Mouse (Mus musculus) midbrain, embryonic 14.5 days (tissue): ENCODE results near the gene Phactr2. TPM values are rescaled to one million over a fixed set of nuclear protein-coding genes. Genes with fewer than 3 reads are reported as not detected.

ENCODE experiments used
- ATAC-seq: fragments of 200-750 bp; cut with Nextera tagmentation; 2 replicates; pipeline ENCODE4 v1.8.0; 2017; ENCODE audit warnings: moderate number of reproducible peaks, moderate library complexity; ENCODE audit not compliant: low FRiP score, low TSS enrichment
- DNase-seq: peaks from one replicate; pipeline ENCODE4 v3.0.0-alpha.2; 2015
- H3K27ac ChIP-seq: fragments of 300-500 bp; sonication (generic); replicated peaks from 2 replicates; pipeline ENCODE4 v1.5.1; 2014; ENCODE audit warnings: mild to moderate bottlenecking, low read depth, low read length, moderate library complexity
- H3K27me3 ChIP-seq: fragments of 300-500 bp; sonication (generic); 2 replicates; pipeline ENCODE4 v1.6.1; 2014; ENCODE audit warnings: low read length, control low read depth, mixed read lengths; ENCODE audit not compliant: control insufficient read depth, insufficient read depth
- H3K36me3 ChIP-seq: fragments of 300-500 bp; sonication (generic); 2 replicates; pipeline ENCODE4 v1.6.1; 2014; ENCODE audit warnings: low read length, control low read depth; ENCODE audit not compliant: control insufficient read depth, insufficient read depth
- H3K4me1 ChIP-seq: fragments of 300-500 bp; sonication (generic); 2 replicates; pipeline ENCODE4 v1.6.1; 2014; ENCODE audit warnings: mild to moderate bottlenecking, antibody characterized with exemption, low read length, control low read depth; ENCODE audit not compliant: control insufficient read depth, insufficient read depth
- H3K4me2 ChIP-seq: fragments of 300-500 bp; sonication (generic); 2 replicates; pipeline ENCODE4 v1.6.1; 2014; ENCODE audit warnings: mild to moderate bottlenecking, low read length, moderate library complexity
- H3K4me3 ChIP-seq: fragments of 300-500 bp; sonication (generic); replicated peaks from 2 replicates; pipeline ENCODE4 v1.5.1; 2014; ENCODE audit warnings: low read depth, low read length
- H3K9ac ChIP-seq: fragments of 300-500 bp; sonication (generic); replicated peaks from 2 replicates; pipeline ENCODE4 v1.6.1; 2014; ENCODE audit warnings: mild to moderate bottlenecking, low read length, moderate library complexity
- H3K9me3 ChIP-seq: fragments of 300-500 bp; sonication (generic); 2 replicates; pipeline ENCODE4 v1.6.1; 2016; ENCODE audit warnings: low read length, control low read depth, mixed read lengths; ENCODE audit not compliant: control insufficient read depth
- WGBS: fragments of 180-500 bp; shearing (Covaris S2); extraction: QIAGEN DNeasy Blood & Tissue Kit; methylation state at CpG from one replicate; pipeline ENCODE4 v1.1.7; 2014; 5-methylcytosine and 5-hydroxymethylcytosine counted together
- polyA plus RNA-seq: library from polyadenylated mRNA; unstranded; fragments of >200 nt; fragmentation: Nextera tagmentation; extraction: Ambion mirVana; gene quantifications from 2 replicates; pipeline ENCODE4 v1.2.1, GENCODE M21; 2014

Phactr2 gene
- polyA plus RNA-seq, 1 experiment from 2014 or later = 6.3 TPM

DNA sequence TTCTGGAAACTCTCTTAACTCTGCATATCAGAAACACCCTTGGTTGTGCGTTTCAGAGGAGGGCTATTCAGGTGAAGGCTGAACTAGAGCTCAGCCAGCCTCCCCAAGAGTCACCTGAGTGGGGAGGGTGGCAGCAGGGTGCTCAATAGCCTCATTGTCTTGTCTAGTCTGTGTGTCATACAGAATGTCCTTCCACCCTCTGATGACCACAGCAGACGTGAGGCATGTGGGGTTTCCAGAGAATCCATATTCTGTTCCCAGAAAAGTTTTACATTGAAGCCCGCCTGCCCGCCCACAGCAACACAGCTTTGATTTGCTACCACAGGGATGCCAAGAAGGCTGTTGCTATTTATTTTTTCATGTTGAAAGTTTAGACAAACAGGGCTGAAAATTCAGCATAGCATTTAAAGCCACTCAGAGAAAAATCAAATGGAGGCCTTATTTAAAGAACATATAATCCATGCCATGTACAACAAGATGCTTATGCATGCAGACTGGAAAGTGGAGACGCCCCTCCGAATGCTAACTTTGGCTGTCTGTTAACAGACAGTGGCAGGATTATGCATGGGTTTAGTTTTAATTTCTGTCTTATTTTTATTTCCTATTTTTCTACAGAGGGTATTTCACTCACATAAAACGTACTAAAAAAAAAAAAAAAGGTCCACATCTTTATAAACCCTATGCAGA, 248.7 kb downstream of the Phactr2 start:
- no peak overlapping the region for H3K9ac ChIP-seq
- H3K4me1 ChIP-seq = no peaks in the 10 kb centered on the region
- H3K27me3 ChIP-seq = no peaks in the 10 kb centered on the region
- no peak overlapping the region for H3K4me2 ChIP-seq
- 88% methylated on average over 7 of the region's 7 CpGs for WGBS
- no peak for ATAC-seq
- DNase-seq = no peak
- H3K36me3 ChIP-seq = no peaks in the 10 kb centered on the region
- no peak overlapping the region for H3K27ac ChIP-seq
- no peak overlapping the region for H3K4me3 ChIP-seq
- H3K9me3 ChIP-seq = no peaks in the 10 kb centered on the region

GRCm38 (mm10) chr10:13222135-13222534, 252.1 kb downstream of the Phactr2 start:
- H3K9ac ChIP-seq = no peak overlapping the region
- H3K9me3 ChIP-seq = no peaks in the 10 kb centered on the region
- H3K27ac ChIP-seq = no peak overlapping the region
- no peaks in the 10 kb centered on the region for H3K27me3 ChIP-seq
- DNase-seq = no peak
- H3K4me2 ChIP-seq = no peak overlapping the region
- no peaks in the 10 kb centered on the region for H3K36me3 ChIP-seq
- 90% methylated on average over 3 of the region's 3 CpGs for WGBS
- no peak for ATAC-seq
- H3K4me1 ChIP-seq = no peaks in the 10 kb centered on the region
- no peak overlapping the region for H3K4me3 ChIP-seq

DNA sequence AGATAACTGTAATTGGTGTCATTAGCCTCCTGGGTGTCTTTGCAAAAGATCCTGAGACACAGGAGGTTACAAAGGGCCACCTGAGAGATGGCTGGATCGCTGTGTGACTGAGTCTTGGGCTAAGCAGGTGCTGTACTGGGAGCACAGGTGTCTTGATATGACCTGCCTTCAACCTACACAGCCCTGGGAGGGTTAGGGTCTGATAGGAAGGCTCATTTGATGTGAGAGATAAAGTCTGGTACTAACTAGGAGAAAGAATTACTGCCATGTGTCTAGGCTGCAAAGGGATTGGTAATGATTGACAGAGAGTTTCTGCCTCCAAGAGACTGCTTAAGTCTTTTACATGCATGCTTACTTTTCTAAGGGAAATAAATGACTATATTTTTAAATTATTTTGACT, 254.2 kb downstream of the Phactr2 start:
- H3K4me3 ChIP-seq = no peak overlapping the region
- H3K9me3 ChIP-seq = no peaks in the 10 kb centered on the region
- DNase-seq = no peak
- no peaks in the 10 kb centered on the region for H3K27me3 ChIP-seq
- H3K27ac ChIP-seq = no peak overlapping the region
- no peaks in the 10 kb centered on the region for H3K36me3 ChIP-seq
- WGBS = 82% methylated on average over 1 of the region's 1 CpGs
- H3K4me2 ChIP-seq = no peak overlapping the region
- ATAC-seq = no peak
- H3K4me1 ChIP-seq = no peaks in the 10 kb centered on the region
- H3K9ac ChIP-seq = no peak overlapping the region

DNA sequence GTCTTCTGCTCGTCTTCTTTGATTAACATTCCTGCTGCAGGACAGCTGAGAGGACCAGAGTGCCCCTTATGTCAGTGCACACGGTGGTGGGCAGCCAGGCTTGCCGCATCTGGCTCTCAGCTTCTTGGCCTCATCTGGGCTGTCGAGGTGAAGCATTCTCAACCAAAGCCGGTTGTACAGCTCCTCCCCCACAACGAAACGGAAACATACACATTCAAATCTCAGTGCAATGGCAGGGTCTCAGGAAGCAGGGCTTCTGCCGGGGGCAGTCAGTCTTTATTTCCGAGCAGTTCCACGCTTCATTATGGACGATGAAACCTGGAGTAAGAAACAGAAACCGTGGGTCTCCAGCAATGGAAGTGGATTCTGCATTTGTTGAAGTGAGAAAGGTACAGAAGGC, 260.3 kb downstream of the Phactr2 start:
- WGBS = 86% methylated on average over 12 of the region's 12 CpGs
- Histone ChIP-seq H3K27me3 (no peaks in the 10 kb centered on the region), H3K4me1 (no peaks in the 10 kb centered on the region), H3K9ac (no peak overlapping the region), H3K9me3 (no peaks in the 10 kb centered on the region), H3K36me3 (no peaks in the 10 kb centered on the region), H3K4me3 (no peak overlapping the region), H3K27ac (no peak overlapping the region), H3K4me2 (no peak overlapping the region)
- no peak for DNase-seq
- no peak for ATAC-seq

GRCm38 (mm10) chr10:13212829-13213228, 261.4 kb downstream of the Phactr2 start:
- ATAC-seq = no peak
- Histone ChIP-seq H3K4me2 (no peak overlapping the region), H3K4me3 (no peak overlapping the region), H3K9ac (no peak overlapping the region), H3K36me3 (no peaks in the 10 kb centered on the region), H3K9me3 (no peaks in the 10 kb centered on the region), H3K4me1 (no peaks in the 10 kb centered on the region), H3K27ac (no peak overlapping the region), H3K27me3 (no peaks in the 10 kb centered on the region)
- no peak for DNase-seq
- WGBS = 90% methylated on average over 6 of the region's 6 CpGs

GRCm38 (mm10) chr10:13212326-13212725, 261.9 kb downstream of the Phactr2 start:
- ATAC-seq = no peak
- no peak overlapping the region for H3K9ac ChIP-seq
- H3K27ac ChIP-seq = no peak overlapping the region
- no peak for DNase-seq
- no peak overlapping the region for H3K4me2 ChIP-seq
- no peaks in the 10 kb centered on the region for H3K4me1 ChIP-seq
- no peaks in the 10 kb centered on the region for H3K27me3 ChIP-seq
- H3K36me3 ChIP-seq = no peaks in the 10 kb centered on the region
- no peak overlapping the region for H3K4me3 ChIP-seq
- 70% methylated on average over 9 of the region's 9 CpGs for whole genome bisulfite sequencing
- H3K9me3 ChIP-seq = no peaks in the 10 kb centered on the region

DNA sequence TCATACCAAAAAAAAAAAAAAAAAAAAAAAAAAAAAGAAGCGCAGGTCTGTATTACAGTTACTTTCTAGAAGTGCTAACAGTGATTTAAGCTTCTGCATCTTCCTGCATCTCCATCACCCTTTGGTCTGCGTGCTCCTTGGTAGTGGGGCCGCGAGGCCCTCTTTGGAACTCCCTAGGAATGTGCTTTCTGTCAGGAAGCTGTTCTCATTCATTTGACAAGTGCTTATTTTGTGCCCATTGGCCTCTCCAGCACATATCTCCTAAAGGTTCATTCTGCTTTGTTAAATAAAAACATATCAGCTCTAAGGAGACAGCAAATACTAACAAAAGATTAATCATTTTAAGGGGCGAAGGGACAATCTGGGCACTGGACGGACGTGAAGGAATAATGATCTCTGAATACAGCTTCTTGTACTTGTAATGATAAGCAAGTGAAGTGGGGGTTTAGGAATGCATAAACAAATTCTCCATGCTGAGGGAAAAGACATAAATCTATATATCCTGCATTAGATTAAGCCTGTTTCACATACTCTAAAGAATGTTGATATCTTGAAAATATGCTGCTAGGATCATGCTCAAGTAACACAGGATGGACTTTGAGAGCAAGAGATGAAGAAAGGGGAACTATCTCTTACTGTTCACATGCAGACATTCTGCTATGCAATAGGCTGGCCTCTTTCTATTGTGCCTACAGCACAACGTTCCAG, 264.1 kb downstream of the Phactr2 start:
- H3K9ac ChIP-seq = no peak overlapping the region
- no peak overlapping the region for H3K27ac ChIP-seq
- no peaks in the 10 kb centered on the region for H3K4me1 ChIP-seq
- H3K4me3 ChIP-seq = no peak overlapping the region
- 80% methylated on average over 8 of the region's 8 CpGs for WGBS
- ATAC-seq (no peak), DNase-seq (no peak)
- no peaks in the 10 kb centered on the region for H3K27me3 ChIP-seq
- no peak overlapping the region for H3K4me2 ChIP-seq
- H3K36me3 ChIP-seq = no peaks in the 10 kb centered on the region
- H3K9me3 ChIP-seq = no peaks in the 10 kb centered on the region

GRCm38 (mm10) chr10:13209506-13209905, 264.7 kb downstream of the Phactr2 start:
- no peak overlapping the region for H3K9ac ChIP-seq
- H3K4me2 ChIP-seq = no peak overlapping the region
- no peaks in the 10 kb centered on the region for H3K27me3 ChIP-seq
- H3K36me3 ChIP-seq = no peaks in the 10 kb centered on the region
- no peaks in the 10 kb centered on the region for H3K4me1 ChIP-seq
- H3K27ac ChIP-seq = no peak overlapping the region
- DNase-seq = no peak
- H3K4me3 ChIP-seq = no peak overlapping the region
- ATAC-seq = no peak
- no peaks in the 10 kb centered on the region for H3K9me3 ChIP-seq
- 54% methylated on average over 3 of the region's 3 CpGs for WGBS

DNA sequence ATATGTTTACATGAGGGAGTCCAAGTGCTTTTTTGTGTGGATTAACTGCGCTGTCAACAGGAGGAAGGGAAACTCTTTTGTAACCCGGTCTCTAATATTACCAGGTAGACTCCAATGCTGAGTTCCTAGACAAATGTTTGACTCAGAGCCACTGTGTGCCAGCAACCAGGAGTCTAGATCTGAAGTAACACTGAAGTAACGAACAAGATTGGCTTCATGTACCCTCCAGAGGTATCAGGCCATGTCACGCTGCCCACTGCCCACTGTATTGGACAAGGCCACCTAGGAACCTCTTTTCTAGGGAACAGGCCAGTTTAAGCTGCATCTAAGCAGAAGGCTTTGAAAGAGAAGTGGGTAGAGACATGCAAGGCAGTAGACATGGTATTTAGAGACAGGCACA, 265.2 kb downstream of the Phactr2 start:
- WGBS = 87% methylated on average over 4 of the region's 4 CpGs
- no peak for ATAC-seq
- Histone ChIP-seq H3K4me2 (no peak overlapping the region), H3K4me3 (no peak overlapping the region), H3K4me1 (no peaks in the 10 kb centered on the region), H3K27me3 (no peaks in the 10 kb centered on the region), H3K36me3 (no peaks in the 10 kb centered on the region), H3K9me3 (no peaks in the 10 kb centered on the region), H3K9ac (no peak overlapping the region), H3K27ac (no peak overlapping the region)
- DNase-seq = no peak
